Mouse (Mus musculus) CH12.LX (cell line): ENCODE data around the gene Myo1a.

Experiments
- CTCF ChIP-seq, 2 experiments: IDR thresholded peaks in 1 of 2; conservative IDR thresholded peaks in 1 of 2; 2 replicates each; pipeline ENCODE4 v1.5.1; 2011 to 2012; ENCODE audit warnings: low read depth in 2 of 2, low read length in 2 of 2, improper control_type of control experiment in 1 of 2, inconsistent platforms in 1 of 2, mild to moderate bottlenecking in 1 of 2, moderate library complexity in 1 of 2
- EP300 ChIP-seq: IDR thresholded peaks from 2 replicates; pipeline ENCODE4 v1.6.1; 2011; ENCODE audit warnings: low read length, improper control_type of control experiment
- IRF4 ChIP-seq: IDR thresholded peaks from 2 replicates; pipeline ENCODE4 v1.6.1; 2014; ENCODE audit warnings: low read depth, mild to moderate bottlenecking, inconsistent platforms, low read length, improper control_type of control experiment
- POLR2A ChIP-seq: IDR thresholded peaks from 2 replicates; pipeline ENCODE4 v1.6.1; 2011; ENCODE audit warnings: low read depth, mild to moderate bottlenecking, improper control_type of control experiment, low read length
- USF1 ChIP-seq: IDR thresholded peaks from 2 replicates; pipeline ENCODE4 v1.6.1; 2014; ENCODE audit warnings: low read depth, mild to moderate bottlenecking, inconsistent platforms, low read length, improper control_type of control experiment
- ZC3H11A ChIP-seq: IDR thresholded peaks from 2 replicates; pipeline ENCODE4 v1.6.1; 2012; ENCODE audit warnings: low read depth, mild to moderate bottlenecking, inconsistent platforms, low read length, improper control_type of control experiment

DNA sequence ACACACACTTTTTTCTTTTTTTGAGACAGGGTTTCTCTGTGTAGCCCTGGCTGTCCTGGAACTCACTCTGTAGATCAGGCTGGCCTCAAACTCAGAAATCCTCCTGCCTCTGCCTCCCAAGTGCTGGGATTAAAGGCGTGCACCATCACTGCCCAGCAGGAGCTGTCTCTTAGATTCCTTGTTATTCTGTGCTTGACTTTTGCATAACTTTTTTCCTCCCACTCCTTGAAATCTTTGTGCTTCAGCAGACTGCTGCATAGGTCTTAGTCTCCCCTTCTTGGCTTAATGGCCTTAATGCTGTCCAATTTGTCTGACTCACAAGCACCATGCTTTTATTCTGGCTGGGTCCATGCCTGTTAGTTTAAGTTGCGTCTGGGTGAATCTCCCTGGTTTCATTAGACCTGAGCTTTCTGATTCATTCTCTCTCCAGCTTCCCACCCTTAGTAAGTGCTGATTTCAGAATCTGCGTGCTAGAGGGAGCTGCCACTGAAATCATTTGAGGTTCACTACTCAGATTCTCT is 3.9 kb downstream of the Myo1a start:
- no peak for TF ChIP-seq POLR2A
- TF ChIP-seq IRF4, result no peak
- TF ChIP-seq USF1, result no peak
- no peak for TF ChIP-seq ZC3H11A
- no peak for TF ChIP-seq CTCF (conservative IDR thresholded peaks at IDR 0.05 in 1 of 2, IDR thresholded peaks at IDR 0.05 in 1 of 2; ENCODE audit: low read depth in 2 of 2, low read length in 2 of 2)
- no peak for TF ChIP-seq EP300
